Mouse (Mus musculus) E14TG2a.4 (cell line): ENCODE measurements around the gene Zscan22.

Experiments used
- CTCF ChIP-seq: conservative IDR thresholded peaks from 2 replicates; pipeline ENCODE4 v1.5.1; 2014; ENCODE audit warnings: low read length
- NANOG ChIP-seq: IDR thresholded peaks from 2 replicates; pipeline ENCODE4 v1.6.1; 2014; ENCODE audit warnings: borderline replicate concordance, low read length, mixed read lengths
- POU5F1 ChIP-seq: IDR thresholded peaks from 2 replicates; pipeline ENCODE4 v1.6.1; 2014; ENCODE audit warnings: low read length, borderline replicate concordance

DNA sequence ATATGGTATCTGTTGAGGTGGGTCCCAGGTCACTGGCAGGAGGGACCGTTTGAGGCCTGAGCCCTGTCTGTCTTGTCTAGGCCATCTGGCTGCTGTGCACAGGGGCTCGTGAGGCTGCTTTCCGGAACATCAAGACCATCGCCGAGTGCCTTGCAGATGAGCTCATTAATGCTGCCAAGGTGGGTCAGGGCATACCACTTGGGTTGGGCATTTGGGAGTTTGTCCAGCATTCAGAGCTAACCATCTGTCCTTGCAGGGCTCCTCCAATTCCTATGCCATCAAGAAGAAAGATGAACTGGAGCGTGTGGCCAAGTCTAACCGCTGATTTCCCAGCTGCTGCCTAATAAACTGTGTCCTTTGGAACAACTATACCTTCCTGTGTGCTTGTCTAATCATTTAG lies 28.7 kb downstream of the Zscan22 start:
- TF ChIP-seq CTCF (no peak), NANOG (no peak), POU5F1 (no peak)
